Mouse (Mus musculus) macrophage (primary cell): Measurements from ENCODE around the gene Unkl. TPM values are rescaled to one million over a fixed set of nuclear protein-coding genes. Genes with fewer than 3 reads are reported as not detected.
A peak's percentile ranks its signal among the peaks of the same experiment; 100 is the strongest.

Experiments used
- H3K27ac ChIP-seq: fragments of 350-480 bp; formaldehyde crosslinking; 2 replicates; pipeline ENCODE4 v1.9.0; 2021
- H3K36me3 ChIP-seq: fragments of 350-480 bp; formaldehyde crosslinking; 2 replicates; pipeline ENCODE4 v1.9.0; 2021; ENCODE audit errors: inconsistent target
- H3K4me3 ChIP-seq: fragments of 350-480 bp; formaldehyde crosslinking; 2 replicates; pipeline ENCODE4 v1.9.0; 2021; ENCODE audit errors: inconsistent target
- H3K79me2 ChIP-seq: fragments of 350-480 bp; formaldehyde crosslinking; 2 replicates; pipeline ENCODE4 v1.9.0; 2021; ENCODE audit errors: inconsistent target
- WGBS: methylation state at CpG from one replicate; pipeline ENCODE4 v1.1.7; 2026; ENCODE audit warnings: inconsistent platforms; ENCODE audit not compliant: missing documents; 5-methylcytosine and 5-hydroxymethylcytosine counted together
- polyA plus RNA-seq: library from polyadenylated mRNA; stranded (reverse); fragments of 250-400 nt; gene quantifications from 3 replicates; pipeline ENCODE4 v1.2.4, GENCODE M21; 2018; ENCODE audit warnings: inconsistent platforms

The Unkl gene
- polyA plus RNA-seq, 1 experiment from 2014 or later = 3.0 TPM

GRCm38 (mm10) chr17:25255110-25255509 lies 66.9 kb downstream of the Unkl start:
- WGBS = 35% methylated on average over 2 of the region's 2 CpGs
- no peak overlapping the region for H3K27ac ChIP-seq
- H3K4me3 ChIP-seq = no peak overlapping the region
- no peaks in the 10 kb centered on the region for H3K36me3 ChIP-seq
- no peaks in the 10 kb centered on the region for H3K79me2 ChIP-seq

- H3K79me2 ChIP-seq = no peaks in the 10 kb centered on the region
- WGBS = 8% methylated on average over 25 of the region's 35 CpGs
- H3K36me3 ChIP-seq = no peaks in the 10 kb centered on the region
- H3K4me3 ChIP-seq = no peak within 1 kb of the TSS
- H3K27ac ChIP-seq = no peak within 1 kb of the TSS
Measured at GRCm38 (mm10) chr17:25256140-25256754, 68.0 kb downstream of the Unkl start, which contains the start of gene Baiap3. Gene Baiap3, minus strand, starts transcription at chr17:25256364.

GRCm38 (mm10) chr17:25257804-25258261 lies 69.6 kb downstream of the Unkl start:
- Histone ChIP-seq H3K4me3 (no peak overlapping the region), H3K27ac (no peak overlapping the region)
- 49% methylated on average over 5 of the region's 6 CpGs for WGBS

GRCm38 (mm10) chr17:25264453-25264852 lies 76.3 kb downstream of the Unkl start:
- peaks cover 72% of the 10 kb centered on the region for H3K36me3 ChIP-seq
- H3K79me2 ChIP-seq = peaks cover 38% of the 10 kb centered on the region
- 81% methylated on average over 3 of the region's 3 CpGs for WGBS
- no peak overlapping the region for H3K27ac ChIP-seq
- no peak overlapping the region for H3K4me3 ChIP-seq

More at GRCm38 (mm10) chr17:25257804-25258261, 69.6 kb downstream of the Unkl start:
- Histone ChIP-seq H3K36me3 (peaks cover 6% of the 10 kb centered on the region), H3K79me2 (no peaks in the 10 kb centered on the region)

- H3K27ac ChIP-seq = peak overlapping the region; percentile 76
- H3K79me2 ChIP-seq = peaks cover 72% of the 10 kb centered on the region
- WGBS = 86% methylated on average over 2 of the region's 2 CpGs
- H3K4me3 ChIP-seq = 0 out of 2 replicates have a peak overlapping the region, but pooled peaks have one; percentile 97
- H3K36me3 ChIP-seq = peaks cover 41% of the 10 kb centered on the region
Measured at GRCm38 (mm10) chr17:25270795-25271335, 82.7 kb downstream of the Unkl start.

DNA sequence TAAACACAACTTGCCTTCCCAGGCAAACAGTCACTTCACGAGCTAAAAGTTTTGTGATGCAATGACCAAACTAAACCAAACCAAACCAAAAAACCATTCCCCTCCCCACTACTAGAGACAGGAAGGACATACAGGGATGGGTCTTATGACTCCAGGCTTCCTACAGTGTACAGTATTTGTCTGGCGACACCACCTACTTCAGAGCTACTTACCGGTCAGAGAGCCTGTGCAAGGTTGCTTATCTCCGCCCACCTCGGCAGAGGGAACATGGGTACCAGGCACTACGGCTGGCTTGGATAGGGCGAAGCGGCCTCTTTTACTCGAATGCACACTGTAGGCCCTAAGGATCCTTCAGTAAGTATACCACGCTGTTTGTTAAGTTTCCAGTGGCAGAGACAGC lies 84.1 kb downstream of the Unkl start:
- 0% methylated on average over 10 of the region's 10 CpGs for WGBS
- Histone ChIP-seq H3K27ac (peak overlapping the region; percentile 76), H3K36me3 (peaks cover 27% of the 10 kb centered on the region), H3K79me2 (peaks cover 57% of the 10 kb centered on the region), H3K4me3 (peak overlapping the region; percentile 97)

- WGBS = under 1% methylated on average over 92 of the region's 92 CpGs
- H3K27ac ChIP-seq = peak overlapping the region; percentile 94
- peaks cover 49% of the 10 kb centered on the region for H3K79me2 ChIP-seq
- H3K4me3 ChIP-seq = peak overlapping the region; percentile 97
- H3K36me3 ChIP-seq = peaks cover 19% of the 10 kb centered on the region
Measured at GRCm38 (mm10) chr17:25272951-25273705, 84.9 kb downstream of the Unkl start.

- H3K36me3 ChIP-seq = peaks cover 11% of the 10 kb centered on the region; the same call in 1 of the 2 replicates
- H3K27ac ChIP-seq = peak overlapping the region; percentile 94
- WGBS = 2% methylated on average over 34 of the region's 45 CpGs
- peaks cover 41% of the 10 kb centered on the region for H3K79me2 ChIP-seq
- peak overlapping the region; percentile 40 for H3K4me3 ChIP-seq
Measured at GRCm38 (mm10) chr17:25273706-25274501, 85.7 kb downstream of the Unkl start.

DNA sequence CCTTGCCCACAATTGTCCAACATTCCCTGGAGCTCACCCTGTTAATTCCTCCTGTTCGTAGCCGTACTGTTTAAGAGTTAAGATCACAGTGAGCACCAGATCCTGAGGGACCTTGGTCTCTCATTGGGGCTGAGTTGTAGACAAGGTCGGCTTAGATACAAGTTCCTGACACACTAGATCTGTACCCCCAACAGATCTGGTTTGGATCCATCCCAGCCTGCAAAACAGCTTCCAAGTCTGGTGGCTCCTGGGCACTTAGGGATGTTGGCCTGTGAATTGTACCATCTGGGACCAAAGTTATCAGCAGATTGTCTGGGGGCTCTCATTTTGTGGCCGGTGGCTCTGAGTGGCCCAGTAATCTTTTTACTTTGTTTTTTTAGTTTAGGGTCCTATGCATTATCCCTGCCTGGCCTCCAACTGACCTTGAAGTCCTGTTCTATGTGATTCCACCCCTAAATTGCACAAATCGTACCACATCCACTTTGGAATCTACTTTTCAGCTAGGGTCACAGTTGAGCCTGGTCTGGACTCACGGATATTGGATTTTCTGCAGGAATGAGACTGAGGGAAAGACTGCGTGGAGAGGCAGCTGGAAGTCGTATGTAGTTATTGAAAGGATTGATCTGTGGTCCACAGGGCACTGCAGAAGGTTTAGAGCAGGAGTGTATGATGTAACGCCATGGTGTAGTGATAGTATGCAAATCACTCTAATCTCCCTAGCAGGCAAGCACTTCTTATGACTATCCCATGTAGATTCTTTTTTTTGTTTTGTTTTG lies 86.6 kb downstream of the Unkl start, which contains the start of gene Ube2i:
TSS of gene Ube2i (minus strand) at position 52 of the 776 bp plus-strand sequence.
- 87% methylated on average over 9 of the region's 9 CpGs for WGBS
- H3K36me3 ChIP-seq = 0 out of 2 replicates have a peak, but pooled peaks cover 3% of the 10 kb centered on the region
- H3K79me2 ChIP-seq = peaks cover 33% of the 10 kb centered on the region
- H3K4me3 ChIP-seq = peak within 1 kb of the TSS; percentile 40
- peak within 1 kb of the TSS; percentile 94 for H3K27ac ChIP-seq

DNA sequence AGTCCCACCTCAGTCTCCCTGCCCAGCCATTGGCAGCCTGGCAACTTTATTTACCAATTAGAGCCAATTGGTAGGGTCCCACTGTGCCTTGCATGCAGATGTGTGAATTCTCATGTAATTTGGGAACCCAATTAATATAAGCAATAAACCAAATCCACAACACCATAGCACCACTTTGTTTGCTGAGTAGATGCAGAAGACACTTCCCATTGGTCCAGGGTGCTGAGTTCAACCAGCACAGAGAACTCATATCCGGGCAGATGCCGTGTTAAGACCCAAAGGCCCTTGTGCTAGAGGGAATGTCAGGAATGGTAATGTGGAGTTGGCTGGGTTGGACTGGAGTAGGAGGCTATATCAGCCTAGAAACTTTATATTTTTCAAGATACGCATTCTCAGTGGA lies 87.6 kb downstream of the Unkl start:
- no peaks in the 10 kb centered on the region for H3K36me3 ChIP-seq
- peaks cover 22% of the 10 kb centered on the region for H3K79me2 ChIP-seq
- no peak overlapping the region for H3K4me3 ChIP-seq
- no peak overlapping the region for H3K27ac ChIP-seq
- 91% methylated on average over 3 of the region's 3 CpGs for WGBS

DNA sequence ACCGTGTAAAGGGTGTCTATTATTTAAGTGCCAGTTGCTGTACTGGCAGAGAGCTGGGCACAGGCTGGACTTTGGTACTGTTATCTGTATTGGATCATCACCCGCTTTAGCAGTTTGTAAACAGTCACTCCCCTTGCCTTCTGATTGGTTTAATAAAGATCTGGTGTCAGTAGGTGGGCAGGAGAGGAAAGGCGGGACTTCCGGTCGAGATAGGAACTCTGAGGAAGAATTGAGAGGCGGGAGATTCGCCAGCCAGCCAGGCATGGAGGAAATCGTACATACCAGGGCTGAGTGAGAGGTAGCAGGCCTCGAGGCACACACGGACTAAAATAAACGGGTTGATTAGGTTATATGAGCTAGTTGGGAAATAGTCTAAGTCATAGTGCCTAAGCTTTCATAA lies 93.9 kb downstream of the Unkl start:
- H3K27ac ChIP-seq = no peak overlapping the region
- H3K4me3 ChIP-seq = no peak overlapping the region
- H3K36me3 ChIP-seq = no peaks in the 10 kb centered on the region
- 42% methylated on average over 11 of the region's 11 CpGs for WGBS
- no peaks in the 10 kb centered on the region for H3K79me2 ChIP-seq
